Mouse (Mus musculus): ENCODE measurements around the gene Srd5a3.
A peak's percentile ranks its signal among the peaks of the same experiment; 100 is the strongest.
"Not testable (repeated sequence)": the region's sequence is repeated elsewhere in the genome, so short reads cannot be mapped to it uniquely, and the experiment has no call there.

Gene Srd5a3

GRCm38 (mm10) chr5:76139808-76140729 is at the start of gene Srd5a3:
Gene Srd5a3, plus strand, starts transcription at chr5:76140271.
- DNase-seq = peak; percentile 97

GRCm38 (mm10) chr5:76103809-76104208 is 36.3 kb upstream of the Srd5a3 start:
- DNase-seq = not testable (repeated sequence)

GRCm38 (mm10) chr5:76107306-76107705 is 32.8 kb upstream of the Srd5a3 start:
- no peak for DNase-seq

- DNase-seq = no peak
These were observed 31.6 kb upstream of the Srd5a3 start for GRCm38 (mm10) chr5:76108496-76108895.

- DNase-seq = no peak
These were observed 28.9 kb upstream of the Srd5a3 start for GRCm38 (mm10) chr5:76111173-76111572.

- no peak for DNase-seq
These were observed 28.1 kb upstream of the Srd5a3 start for GRCm38 (mm10) chr5:76112016-76112415.

GRCm38 (mm10) chr5:76115436-76116041 is 24.5 kb upstream of the Srd5a3 start:
- DNase-seq = no peak

- DNase-seq = peak; percentile 87
These were observed 21.6 kb upstream of the Srd5a3 start for GRCm38 (mm10) chr5:76118441-76118840.

GRCm38 (mm10) chr5:76120634-76121033 is 19.4 kb upstream of the Srd5a3 start:
- no peak for DNase-seq

GRCm38 (mm10) chr5:76127584-76128316 is 12.3 kb upstream of the Srd5a3 start:
- DNase-seq = no peak

- no peak for DNase-seq
These were observed 9.8 kb upstream of the Srd5a3 start for GRCm38 (mm10) chr5:76130292-76130691.

- DNase-seq = no peak
These were observed 8.1 kb upstream of the Srd5a3 start for GRCm38 (mm10) chr5:76131990-76132389.

GRCm38 (mm10) chr5:76135644-76136043 is 4.4 kb upstream of the Srd5a3 start:
- DNase-seq = no peak

- DNase-seq = no peak
These were observed 3.8 kb upstream of the Srd5a3 start for GRCm38 (mm10) chr5:76136271-76136670.

- DNase-seq = no peak
These were observed 2.5 kb upstream of the Srd5a3 start for GRCm38 (mm10) chr5:76137586-76137985.

- no peak for DNase-seq
These were observed 2.0 kb upstream of the Srd5a3 start for GRCm38 (mm10) chr5:76138071-76138470.

- no peak for DNase-seq
These were observed 1.6 kb upstream of the Srd5a3 start for GRCm38 (mm10) chr5:76138512-76138911.

- peak; percentile 11 for DNase-seq
These were observed 850 bp upstream of the Srd5a3 start for GRCm38 (mm10) chr5:76139171-76139671.

GRCm38 (mm10) chr5:76140730-76141066 is 627 bp downstream of the Srd5a3 start:
- DNase-seq = no peak

- no peak for DNase-seq
These were observed 3.3 kb downstream of the Srd5a3 start for GRCm38 (mm10) chr5:76143356-76143755.

- DNase-seq = no peak
These were observed 6.3 kb downstream of the Srd5a3 start for GRCm38 (mm10) chr5:76146401-76146800.

GRCm38 (mm10) chr5:76149436-76149835 is 9.4 kb downstream of the Srd5a3 start:
- no peak for DNase-seq

GRCm38 (mm10) chr5:76152956-76153355 is 12.9 kb downstream of the Srd5a3 start:
- DNase-seq = no peak
